Mouse (Mus musculus) frontal cortex, adult 2 months (tissue): ENCODE data around the gene Fbn1. TPM values are rescaled to one million over a fixed set of nuclear protein-coding genes. Genes with fewer than 3 reads are reported as not detected.

Experiments
- DNase-seq, 2 experiments: peaks; one replicate each; pipeline ENCODE4 v3.0.0; 2022; ENCODE audit warnings: low spot score in 1 of 2; ENCODE audit errors: extremely low spot score in 1 of 2
- polyA plus RNA-seq: library from polyadenylated mRNA; depleted of rRNA; stranded (reverse); fragments of >200 nt; gene quantifications from 2 replicates; pipeline ENCODE4 v1.2.3, GENCODE M21; 2012

Gene Fbn1
- polyA plus RNA-seq, 1 experiment, result 1.7 TPM

DNA sequence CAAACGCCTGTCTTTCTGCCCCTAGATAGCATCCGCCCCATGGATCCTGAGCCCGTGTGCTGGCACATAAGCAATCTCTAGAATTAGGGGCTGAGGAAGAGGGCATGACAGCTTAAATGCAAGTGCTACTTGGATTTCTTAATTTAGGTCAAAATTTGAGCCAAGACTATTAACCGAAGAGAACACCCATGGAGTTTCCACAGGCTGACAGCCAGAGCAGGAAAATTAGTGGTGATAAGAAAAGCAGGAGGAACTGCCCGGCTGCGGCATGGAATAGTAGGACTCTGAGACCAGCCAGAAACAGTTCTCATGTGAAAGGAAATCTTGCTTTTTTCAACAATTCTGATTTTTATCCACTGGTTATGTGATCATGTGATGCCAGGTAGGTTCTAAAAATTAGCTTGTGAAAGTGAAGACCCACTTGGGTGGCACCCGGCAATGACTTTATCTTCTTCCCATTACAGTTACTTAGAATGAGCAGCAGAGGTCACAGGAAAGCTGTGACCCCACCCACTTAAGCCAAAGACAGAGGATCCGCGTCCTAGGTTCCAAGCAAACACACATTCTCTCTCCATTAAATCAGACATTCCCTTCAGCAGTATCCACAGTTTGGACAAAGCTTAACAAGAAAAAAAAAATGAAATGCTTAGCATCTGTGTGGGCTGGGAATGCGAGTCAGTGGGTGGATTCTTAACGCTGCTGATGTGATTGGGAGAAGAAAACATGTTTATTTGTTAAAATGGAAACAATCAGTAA is 152.4 kb downstream of the Fbn1 start:
- no peak for DNase-seq

DNA sequence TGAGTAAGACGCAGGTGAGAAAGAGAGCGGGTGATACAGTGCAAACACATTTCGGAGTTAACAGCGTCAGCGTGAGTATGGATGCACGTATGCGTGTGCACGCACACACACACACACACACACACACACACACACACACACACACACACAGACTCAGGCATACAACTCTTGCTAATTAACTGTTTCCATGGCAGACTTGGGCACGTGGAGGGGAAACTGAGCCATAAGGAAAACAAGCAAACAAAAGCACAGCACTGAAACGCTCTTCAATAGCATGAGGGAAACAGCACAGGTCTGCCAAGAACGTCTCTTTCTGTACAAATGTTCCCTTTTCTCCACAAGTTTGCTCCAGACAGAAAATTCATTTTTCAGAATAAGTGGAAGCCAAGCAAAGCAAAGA is 153.2 kb downstream of the Fbn1 start:
- DNase-seq, result no peak

DNA sequence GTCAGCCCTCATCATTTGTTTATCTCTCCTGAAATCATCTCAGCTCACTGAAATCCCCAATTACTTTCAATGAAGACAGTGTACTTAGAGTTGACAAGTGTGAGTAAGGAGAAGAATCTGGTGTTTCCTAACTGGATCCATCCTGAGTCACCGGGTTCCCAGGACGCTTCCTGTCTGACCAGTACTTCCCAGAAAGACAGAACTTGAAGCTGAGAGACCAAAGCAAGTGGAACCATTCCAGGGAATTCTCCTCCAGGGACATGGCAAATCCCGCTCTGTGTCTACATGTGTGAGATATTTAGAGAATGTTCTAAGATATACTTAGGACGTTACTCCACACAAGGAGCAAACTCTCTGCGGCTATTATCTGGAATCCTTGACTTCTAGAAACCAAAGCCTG is 158.6 kb downstream of the Fbn1 start:
- DNase-seq, result no peak

GRCm38 (mm10) chr2:125342181-125342950 is 165.4 kb downstream of the Fbn1 start:
- DNase-seq, result no peak

GRCm38 (mm10) chr2:125340381-125340780 is 167.4 kb downstream of the Fbn1 start:
- no peak for DNase-seq

- DNase-seq, result no peak
Observed at GRCm38 (mm10) chr2:125337239-125337638, 170.6 kb downstream of the Fbn1 start.

DNA sequence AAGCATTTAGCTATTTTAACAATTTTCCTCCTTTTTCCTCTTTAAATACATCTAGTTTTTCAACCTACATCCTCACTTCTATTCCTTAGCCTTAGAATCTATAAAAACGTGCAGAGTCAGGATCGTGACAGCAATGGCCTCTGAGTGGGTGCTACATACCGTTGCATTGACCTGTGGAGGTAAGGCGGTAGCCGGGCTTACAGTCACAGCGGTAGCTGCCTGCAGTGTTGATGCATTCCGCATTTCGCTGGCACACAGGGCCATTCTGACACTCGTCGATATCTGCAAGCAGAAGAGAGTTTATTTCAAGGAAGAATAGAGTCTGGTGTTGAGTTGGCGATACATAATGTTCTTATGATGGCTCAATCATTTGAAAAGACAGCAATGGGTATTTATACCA is 172.6 kb downstream of the Fbn1 start:
- no peak for DNase-seq

GRCm38 (mm10) chr2:125334163-125334562 is 173.6 kb downstream of the Fbn1 start:
- DNase-seq, result peak in 1 of 2 experiments; percentile 34

DNA sequence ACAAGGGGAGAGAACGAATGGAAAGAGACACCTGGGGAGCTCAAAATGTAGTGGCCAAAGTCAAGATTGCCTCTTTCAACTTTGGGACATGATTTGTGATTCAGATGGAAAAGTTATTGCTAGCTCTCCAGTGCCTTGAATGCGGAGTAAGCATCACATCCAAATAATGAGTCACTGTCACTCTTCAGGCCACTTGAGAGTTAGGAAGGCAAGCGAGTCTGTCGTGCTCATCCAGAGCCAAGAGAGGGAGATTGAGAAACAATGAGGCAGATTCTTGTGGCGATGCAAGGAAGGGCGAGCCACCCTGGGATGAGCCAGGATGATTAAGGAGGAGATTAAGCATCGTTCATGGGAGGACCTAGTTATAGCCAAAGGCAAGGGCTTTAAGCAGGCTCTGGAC is 176.2 kb downstream of the Fbn1 start:
- DNase-seq, result no peak

GRCm38 (mm10) chr2:125330506-125330905 is 177.3 kb downstream of the Fbn1 start:
- DNase-seq, result no peak

DNA sequence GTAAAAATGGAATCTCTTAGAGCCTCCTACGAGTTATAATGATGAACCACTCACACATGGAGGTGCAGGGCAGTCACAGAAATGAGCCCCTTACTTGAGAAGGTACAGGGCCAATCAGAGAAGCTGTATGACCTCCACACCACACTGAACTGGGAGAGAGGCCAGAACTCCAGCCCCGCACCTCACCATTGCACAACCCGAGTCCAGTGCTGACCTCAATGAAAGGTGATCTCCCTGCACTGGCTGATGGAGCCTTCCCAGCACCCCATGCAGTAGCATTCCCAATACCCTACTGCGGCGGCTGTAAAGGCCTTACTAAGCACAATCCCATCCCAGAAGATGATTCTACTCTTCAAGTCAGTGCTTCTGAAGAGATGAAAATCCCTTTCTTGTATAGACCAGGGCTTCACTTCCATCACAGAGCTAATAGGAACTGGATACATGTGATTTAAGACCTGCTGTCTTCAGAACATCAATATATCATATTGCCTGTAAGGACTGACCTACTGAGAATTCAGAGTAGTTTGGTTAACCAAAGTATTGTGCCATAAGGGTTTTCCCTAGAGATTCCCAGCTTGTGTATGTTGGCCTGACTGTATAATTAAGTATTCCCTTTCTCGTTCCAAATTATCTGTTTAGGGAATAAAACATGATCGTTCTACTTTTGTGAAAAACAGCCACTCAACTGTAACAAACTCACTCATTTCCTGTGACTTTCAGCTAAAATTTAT is 182.5 kb downstream of the Fbn1 start:
- DNase-seq, result no peak

- no peak for DNase-seq
Observed at GRCm38 (mm10) chr2:125324455-125324854, 183.3 kb downstream of the Fbn1 start.

DNA sequence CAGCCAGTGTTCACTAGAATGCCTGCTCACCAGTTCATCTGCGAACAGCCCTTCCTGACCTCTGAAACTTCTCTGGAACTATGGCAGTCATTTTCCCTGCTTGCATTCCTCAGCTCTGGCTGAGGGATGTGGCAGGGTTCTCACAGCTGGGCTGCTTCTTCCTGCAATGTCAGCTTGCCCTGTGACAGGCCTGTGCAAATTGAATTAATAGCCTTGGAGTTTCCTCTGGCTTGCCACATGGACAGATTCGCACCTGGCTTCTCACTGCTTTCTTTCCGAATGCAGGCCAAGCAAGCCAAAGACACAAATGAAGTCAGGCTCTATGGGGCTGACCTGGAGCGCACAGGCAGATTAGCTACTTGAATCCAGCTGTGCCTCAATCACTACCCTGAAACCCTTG is 184.4 kb downstream of the Fbn1 start:
- DNase-seq, result no peak

DNA sequence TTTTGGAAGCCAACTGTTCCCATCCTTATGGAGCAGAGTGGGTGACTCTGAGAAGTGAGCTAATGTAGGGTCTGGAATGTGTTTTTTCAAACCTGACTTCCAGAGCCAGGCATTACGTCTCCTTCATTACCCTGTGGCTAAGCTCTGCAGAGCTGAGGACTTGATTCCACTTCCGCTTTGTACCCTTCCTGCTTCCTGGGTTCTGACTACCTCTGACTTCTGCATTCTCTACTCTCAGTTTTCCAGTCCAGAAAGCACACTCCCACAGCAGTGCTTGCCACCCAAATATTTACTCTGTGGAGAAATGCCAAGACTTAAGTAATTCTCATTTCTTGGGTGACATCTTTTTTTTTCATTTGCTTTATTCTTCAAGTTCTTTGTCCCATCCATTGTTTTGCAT is 185.2 kb downstream of the Fbn1 start:
- DNase-seq, result no peak

GRCm38 (mm10) chr2:125321071-125321470 is 186.7 kb downstream of the Fbn1 start:
- DNase-seq, result no peak

GRCm38 (mm10) chr2:125319651-125320050 is 188.1 kb downstream of the Fbn1 start:
- no peak for DNase-seq

DNA sequence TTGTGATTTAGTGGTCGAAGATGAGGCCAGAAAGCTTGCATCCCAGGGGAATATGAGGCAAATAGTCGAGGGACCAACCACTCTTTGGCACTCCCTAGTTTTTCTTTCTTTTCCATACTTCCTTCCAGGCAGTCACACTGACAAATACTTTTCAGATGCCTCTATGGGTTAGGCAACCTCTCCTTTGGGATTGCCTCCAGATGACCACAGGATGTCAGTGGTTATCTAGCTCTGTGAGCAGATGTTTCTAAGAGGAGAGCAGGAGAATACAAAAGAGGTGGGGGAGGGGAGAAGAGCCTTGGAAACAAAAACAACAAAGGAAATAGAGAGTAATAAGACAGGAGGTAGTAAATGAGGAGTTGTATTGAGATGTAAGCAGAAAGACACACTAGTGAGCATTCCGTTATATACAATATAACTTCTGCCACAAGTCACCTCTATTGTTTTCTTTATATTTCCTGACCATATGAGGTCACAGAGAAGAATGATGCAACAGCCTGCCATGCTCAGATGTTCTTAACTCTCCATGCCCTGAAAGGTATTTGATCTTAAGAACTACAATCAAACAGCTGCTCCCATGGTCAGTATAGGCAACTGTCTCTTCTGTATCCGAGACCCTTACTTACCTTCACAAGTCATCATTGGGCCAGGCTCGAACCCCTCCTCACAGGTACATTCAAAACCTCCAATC is 189.3 kb downstream of the Fbn1 start:
- DNase-seq, result no peak

DNA sequence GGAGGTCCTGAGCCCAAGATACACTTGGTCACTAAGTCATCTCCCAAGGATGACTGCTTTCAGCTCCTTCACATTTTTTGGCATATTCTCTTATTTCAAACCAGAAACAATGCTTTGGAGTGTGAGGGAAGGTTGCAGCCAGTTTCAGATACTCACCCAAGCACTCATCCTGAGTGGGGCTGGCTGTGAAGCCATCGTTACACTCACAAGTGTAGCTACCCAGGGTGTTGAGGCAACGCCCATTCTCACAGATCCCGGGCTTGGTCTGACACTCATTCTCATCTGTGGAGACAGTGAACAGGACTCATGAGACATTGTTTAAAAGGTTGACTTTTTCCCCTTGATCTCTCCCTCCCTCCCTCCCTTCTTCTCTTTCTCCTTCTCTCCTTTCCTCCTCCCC is 192.6 kb downstream of the Fbn1 start:
- no peak for DNase-seq

DNA sequence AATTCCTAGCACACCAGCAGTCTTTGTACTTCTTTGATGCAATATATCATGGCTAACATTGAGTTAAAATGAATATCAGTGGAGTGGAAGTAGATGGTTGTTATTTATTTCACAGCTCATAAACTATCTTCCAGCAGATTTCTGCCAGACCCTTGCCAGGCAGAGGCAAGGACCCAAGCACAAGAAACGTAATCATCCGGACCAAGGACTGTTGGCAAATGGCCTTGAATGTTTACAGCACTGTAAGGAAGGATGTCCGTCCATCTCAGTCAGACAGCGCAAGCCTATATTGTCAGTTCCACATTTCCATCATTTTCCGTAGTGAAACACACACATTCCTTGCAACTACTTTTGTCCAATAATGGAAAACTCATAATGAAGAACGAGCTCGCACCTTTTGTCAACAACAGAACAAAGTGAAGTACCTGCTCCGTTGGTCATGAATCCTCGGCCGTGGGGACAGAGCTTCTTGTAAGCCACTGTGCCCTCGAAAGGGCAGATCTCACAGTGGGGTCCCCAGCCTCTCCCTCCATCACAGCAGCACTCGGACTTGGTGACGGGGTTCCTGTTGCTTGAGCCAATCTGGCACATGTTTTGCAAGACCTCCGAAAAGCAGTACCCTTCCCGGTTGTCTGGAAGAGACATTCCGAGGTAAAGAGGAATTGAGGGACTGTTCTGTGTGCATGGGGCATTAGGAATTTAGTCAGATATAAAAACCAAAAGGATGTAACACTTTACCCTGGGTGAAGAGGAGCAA is 193.4 kb downstream of the Fbn1 start:
- DNase-seq, result no peak

GRCm38 (mm10) chr2:125309710-125310109 is 198.1 kb downstream of the Fbn1 start:
- no peak for DNase-seq
